Mouse (Mus musculus): ENCODE measurements around the gene Syce2.

DNA sequence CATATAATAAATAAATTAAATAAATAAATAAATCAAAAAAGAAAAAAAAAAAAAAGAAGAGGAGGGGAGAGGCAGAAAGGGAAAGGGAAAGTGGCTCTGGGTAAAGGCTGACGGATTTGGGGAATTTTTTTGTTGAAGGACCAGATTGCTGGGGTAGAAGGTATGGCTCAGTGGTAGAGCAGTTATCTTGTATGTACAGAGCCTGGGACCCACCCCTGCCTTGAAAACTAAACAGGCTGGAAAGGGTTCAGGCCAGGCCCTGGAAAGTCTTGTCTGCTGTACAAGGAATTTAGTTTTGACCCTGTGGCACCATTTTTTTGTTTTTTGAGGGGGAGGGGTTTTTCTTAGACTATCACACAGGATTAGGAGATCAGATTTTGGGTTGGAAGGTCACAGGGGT is 7.0 kb downstream of the Syce2 start:
- TF ChIP-seq CTCF (IDR thresholded peaks at IDR 0.05; ENCODE audit: control insufficient read depth, insufficient read depth, insufficient replicate concordance, low read depth, low read length), result no peak
- no peak for TF ChIP-seq POLR2A (IDR thresholded peaks at IDR 0.05; ENCODE audit: control insufficient read depth, low read depth, low read length)

Data from testis, adult 2 months (tissue).